Mouse (Mus musculus) gastrocnemius, postnatal 36 days (tissue): ENCODE measurements around the gene Pakap. TPM values are rescaled to one million over a fixed set of nuclear protein-coding genes. Genes with fewer than 3 reads are reported as not detected.

Experiments used
- DNase-seq, 2 experiments: peaks; one replicate each; pipeline ENCODE4 v3.0.0; 2022
- intact Hi-C: fragments of 180-260 bp; cut with DNase I; formaldehyde crosslinking; loops from one replicate; pipeline ENCODE4 v1.15.1; 2025
- total RNA-seq, 2 experiments: library from RNA; stranded (reverse); gene quantifications; 2 replicates each; pipeline ENCODE4 v1.2.3; 2021

The Pakap gene
- total RNA-seq, 2 experiments from 2014 or later, result 3.9 to 6.6 TPM

GRCm38 (mm10) chr4:57852461-57853040 lies 284.6 kb downstream of the Pakap start:
- DNase-seq, result no peak
- intact Hi-C loops, result no loop called here

- no peak for DNase-seq
Measured at GRCm38 (mm10) chr4:57854181-57854580, 286.2 kb downstream of the Pakap start.

DNA sequence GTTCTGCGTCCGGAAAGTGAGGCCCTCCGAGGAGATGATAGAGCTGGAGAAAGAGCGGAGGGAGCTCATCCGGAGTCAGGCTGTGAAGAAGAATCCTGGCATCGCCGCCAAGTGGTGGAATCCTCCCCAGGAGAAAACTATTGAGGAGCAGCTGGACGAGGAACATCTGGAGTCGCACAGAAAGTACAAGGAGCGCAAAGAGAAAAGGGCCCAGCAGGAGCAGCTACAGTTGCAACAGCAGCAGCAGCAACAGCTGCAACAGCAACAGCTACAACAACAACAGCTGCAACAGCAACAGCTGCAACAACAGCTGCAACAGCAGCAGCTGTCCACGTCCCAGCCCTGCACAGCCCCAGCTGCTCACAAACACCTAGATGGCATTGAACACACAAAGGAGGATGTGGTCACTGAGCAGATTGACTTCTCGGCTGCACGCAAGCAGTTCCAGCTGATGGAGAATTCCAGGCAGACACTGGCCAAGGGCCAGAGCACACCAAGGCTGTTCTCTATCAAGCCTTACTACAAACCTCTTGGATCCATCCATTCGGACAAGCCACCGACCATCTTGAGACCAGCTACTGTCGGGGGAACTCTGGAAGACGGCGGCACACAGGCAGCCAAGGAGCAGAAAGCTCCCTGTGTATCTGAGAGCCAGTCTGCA lies 287.4 kb downstream of the Pakap start:
- intact Hi-C loops, result no loop called here
- no peak for DNase-seq

More at GRCm38 (mm10) chr4:57854181-57854580, 286.2 kb downstream of the Pakap start:
- intact Hi-C loops, result no loop called here

DNA sequence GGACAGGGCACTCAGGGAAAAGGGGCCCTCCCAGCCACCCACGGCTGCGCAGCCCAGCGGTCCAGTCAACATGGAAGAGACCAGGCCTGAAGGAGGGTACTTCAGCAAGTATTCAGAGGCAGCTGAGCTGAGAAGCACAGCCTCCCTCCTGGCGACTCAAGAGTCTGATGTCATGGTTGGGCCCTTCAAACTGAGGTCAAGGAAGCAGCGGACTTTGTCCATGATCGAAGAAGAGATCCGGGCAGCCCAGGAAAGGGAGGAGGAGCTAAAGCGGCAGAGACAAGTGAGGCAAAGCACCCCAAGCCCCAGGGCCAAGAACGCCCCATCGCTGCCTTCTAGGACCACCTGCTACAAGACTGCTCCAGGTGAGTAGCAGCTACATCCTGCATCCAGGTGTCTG lies 288.7 kb downstream of the Pakap start:
- DNase-seq, result no peak
- intact Hi-C loops, result no loop called here

DNA sequence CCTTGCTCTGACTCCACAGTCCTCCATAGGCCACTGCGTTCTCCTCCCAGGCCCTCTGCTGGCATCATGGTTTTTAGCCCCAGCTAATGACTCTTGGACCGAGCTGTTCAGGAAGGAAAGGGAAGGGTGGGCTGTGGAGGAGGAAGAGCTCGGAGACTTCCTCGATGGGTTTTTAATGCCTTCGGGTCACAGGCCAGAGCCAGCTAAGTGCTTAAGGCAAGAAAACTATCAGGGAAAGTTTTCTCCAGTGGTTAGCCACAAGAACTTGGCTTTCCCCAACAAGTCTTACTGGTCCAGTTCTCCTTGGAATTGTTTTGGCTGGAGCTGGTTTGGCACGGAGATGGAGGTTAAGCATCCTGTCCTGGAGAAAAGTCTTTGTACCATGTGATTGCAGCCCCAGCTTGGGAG lies 292.2 kb downstream of the Pakap start:
- peak; percentile 47 to 60 for DNase-seq
- intact Hi-C loops, result no loop called here

- DNase-seq, result no peak
- intact Hi-C loops, result no loop called here
Measured at GRCm38 (mm10) chr4:57861166-57861565, 293.2 kb downstream of the Pakap start.

- no peak for DNase-seq
- intact Hi-C loops, result no loop called here
Measured at GRCm38 (mm10) chr4:57861856-57862255, 293.9 kb downstream of the Pakap start.

DNA sequence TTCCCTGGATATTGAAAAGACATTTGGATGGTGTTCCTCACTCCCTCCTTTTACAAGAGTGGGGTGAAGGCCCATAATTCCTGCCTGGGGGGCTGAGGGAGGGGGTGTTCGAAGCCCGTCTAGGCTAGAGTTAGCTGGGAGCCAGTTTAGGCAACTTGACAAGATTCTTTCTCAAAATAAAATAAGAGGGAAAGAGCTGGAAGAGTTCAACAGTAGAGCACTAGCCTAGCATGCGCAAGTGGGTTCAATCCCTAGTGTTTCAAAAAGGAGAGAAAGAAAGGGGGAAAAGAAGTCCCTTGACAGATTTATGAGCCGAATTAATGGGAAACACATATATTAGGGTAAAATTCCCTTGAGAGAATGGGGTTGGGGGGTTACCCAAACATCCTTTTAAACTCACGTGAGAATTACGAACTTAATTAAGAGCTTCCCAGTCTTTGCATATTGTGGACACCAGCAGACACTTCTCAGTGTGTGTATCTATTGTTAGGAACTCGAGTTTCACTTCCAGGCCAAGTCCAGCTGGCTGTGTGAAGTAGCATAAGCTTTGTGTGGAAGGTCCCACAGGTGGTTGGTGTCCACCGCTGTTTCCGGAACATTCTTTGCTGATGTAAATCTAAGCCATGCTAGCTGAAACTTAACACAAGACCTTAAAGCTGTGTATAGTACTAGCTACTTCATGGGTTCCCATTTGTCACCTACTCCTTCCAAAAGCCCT lies 294.4 kb downstream of the Pakap start:
- intact Hi-C loops, result no loop called here

GRCm38 (mm10) chr4:57866088-57866487 lies 298.1 kb downstream of the Pakap start:
- no peak for DNase-seq
- intact Hi-C loops, result no loop called here

More for the DNA sequence above, 294.4 kb downstream of the Pakap start:
- no peak for DNase-seq

- intact Hi-C loops, result no loop called here
Measured at GRCm38 (mm10) chr4:57866990-57867389, 299.0 kb downstream of the Pakap start.

GRCm38 (mm10) chr4:57867454-57867853 lies 299.5 kb downstream of the Pakap start:
- intact Hi-C loops, result no loop called here
- DNase-seq, result no peak

More at GRCm38 (mm10) chr4:57866990-57867389, 299.0 kb downstream of the Pakap start:
- DNase-seq, result no peak

- DNase-seq, result no peak
Measured at GRCm38 (mm10) chr4:57879137-57879536, 311.2 kb downstream of the Pakap start.

DNA sequence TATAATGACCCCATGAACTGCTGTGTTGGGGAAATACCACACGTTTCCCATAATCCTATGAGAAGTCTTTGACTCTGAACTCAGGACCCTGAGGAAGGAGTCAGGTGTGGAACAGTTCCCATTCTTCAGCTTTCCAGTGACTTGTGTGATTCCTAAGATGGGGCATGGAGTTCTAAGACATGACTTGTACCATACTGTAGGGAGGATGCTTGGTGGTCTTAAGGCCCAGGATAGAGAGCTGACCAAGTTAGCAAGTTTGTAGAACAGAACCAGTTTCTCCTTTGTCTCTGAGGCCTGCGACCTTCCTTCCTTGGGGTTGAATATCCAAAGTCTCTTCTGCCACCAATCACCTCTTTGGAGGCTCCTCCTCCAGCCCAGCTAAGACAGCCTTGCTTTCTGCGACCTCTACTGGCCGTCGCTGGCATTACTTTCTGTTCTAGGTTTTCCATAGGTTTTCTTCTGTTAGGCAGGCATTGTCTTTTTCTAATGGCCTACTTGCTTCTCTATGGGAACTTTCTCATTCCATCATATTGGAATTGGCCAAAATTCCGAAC lies 311.9 kb downstream of the Pakap start:
- intact Hi-C loops, result loop anchor here (2.0 to 5.0 kb wide), 2 partner anchors 93 to 207 kb away; no protein-coding TSS in a partner anchor
- peak; percentile 68 to 71 for DNase-seq

More at GRCm38 (mm10) chr4:57879137-57879536, 311.2 kb downstream of the Pakap start:
- intact Hi-C loops, result no loop called here

DNA sequence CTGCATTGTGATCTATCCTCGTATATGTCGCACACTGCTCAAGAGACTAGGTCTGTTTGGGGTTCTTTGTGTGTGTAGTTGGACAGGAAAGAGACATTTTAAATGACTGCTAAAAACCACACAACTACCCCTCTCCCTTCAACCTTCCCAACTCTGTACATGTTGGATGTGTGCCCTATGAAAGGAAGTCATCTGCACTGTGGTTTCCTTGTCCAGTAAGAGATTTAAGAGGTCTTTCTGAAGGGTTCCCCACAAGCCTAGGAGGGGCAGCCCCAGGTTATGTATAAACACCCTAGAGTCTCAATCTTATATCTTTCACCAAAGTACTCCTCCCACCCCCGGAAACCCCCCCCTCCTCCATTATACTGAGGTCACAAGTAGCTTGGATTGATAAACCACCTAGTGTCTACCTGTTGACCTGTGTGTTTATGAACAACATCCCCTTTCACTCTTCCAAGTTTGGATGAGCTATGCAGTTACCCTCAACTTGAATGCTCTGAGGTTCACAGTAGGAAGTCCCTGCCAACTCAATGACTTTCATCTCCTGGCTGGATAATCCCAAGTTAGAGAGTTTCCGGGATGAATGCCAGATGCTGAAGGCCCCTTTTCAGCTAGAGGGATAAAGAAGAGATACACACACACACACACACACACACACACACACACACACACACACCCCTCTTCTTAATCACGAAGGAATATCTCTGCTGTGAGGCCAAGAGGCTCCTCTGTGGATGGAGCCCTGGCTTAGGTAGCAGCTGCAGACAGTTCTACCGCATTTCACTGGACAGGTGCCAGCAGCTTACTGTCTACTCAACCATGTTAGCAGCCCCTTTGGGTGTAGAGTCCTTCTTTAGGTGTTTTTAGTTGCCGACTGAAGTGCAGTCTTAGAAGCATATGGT lies 315.8 kb downstream of the Pakap start:
- intact Hi-C loops, result loop anchor here (5.0 kb wide), 1 partner anchor 96 kb away; no protein-coding TSS in a partner anchor
- no peak for DNase-seq

DNA sequence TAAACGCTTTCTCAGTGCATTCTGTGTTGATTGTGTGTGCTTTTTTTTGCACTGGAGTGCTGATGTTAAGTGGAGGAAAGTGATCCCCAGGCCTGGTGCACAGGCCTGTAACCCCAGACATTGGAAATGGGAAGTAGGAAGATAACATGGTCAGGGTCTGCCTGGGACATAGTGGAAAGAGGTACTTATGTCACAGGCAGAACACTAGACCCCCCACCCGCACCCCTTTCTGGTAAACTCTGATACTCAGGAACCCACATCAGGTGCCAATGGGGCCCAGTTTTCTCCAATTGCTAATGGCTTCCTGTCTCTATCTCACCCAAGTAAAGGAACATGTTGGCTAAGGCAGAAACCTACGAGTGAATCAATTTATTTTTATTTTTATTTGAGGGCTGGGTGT lies 316.5 kb downstream of the Pakap start:
- intact Hi-C loops, result loop anchor here (5.0 kb wide), 1 partner anchor 97 kb away; no protein-coding TSS in a partner anchor
- DNase-seq, result no peak

- intact Hi-C loops, result no loop called here
Measured at GRCm38 (mm10) chr4:57885186-57885585, 317.2 kb downstream of the Pakap start.

GRCm38 (mm10) chr4:57886066-57886887 lies 318.3 kb downstream of the Pakap start:
- intact Hi-C loops, result no loop called here
- no peak for DNase-seq

More at GRCm38 (mm10) chr4:57885186-57885585, 317.2 kb downstream of the Pakap start:
- DNase-seq, result no peak

- DNase-seq, result no peak
- intact Hi-C loops, result no loop called here
Measured at GRCm38 (mm10) chr4:57886888-57887230, 318.9 kb downstream of the Pakap start.

DNA sequence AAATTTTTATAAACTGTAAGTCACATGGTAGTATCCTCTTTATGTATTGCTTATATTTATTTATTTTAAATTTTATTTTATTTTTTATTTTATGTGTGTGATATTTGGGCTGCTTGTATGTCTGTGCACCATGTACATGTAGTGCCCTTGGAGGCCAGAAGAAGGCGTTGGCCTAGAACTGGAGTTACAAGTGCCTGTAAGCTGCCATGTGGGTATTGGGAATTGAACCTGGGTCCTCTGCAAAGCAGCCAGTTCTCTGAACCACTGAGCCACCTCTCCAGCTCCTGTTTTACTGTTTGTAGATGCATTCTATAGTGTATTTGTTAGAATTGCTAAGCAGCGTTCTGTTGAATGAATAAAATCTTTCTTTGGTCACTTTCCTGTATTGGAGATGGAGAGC lies 320.3 kb downstream of the Pakap start:
- no peak for DNase-seq
- intact Hi-C loops, result no loop called here
